Mouse (Mus musculus): ENCODE measurements around the gene Nr1i2. TPM values are rescaled to one million over a fixed set of nuclear protein-coding genes. Genes with fewer than 3 reads are reported as not detected.
"Not testable (repeated sequence)": the region's sequence is repeated elsewhere in the genome, so short reads cannot be mapped to it uniquely, and the experiment has no call there.

Gene Nr1i2
- not detected in 2 replicates for polyA plus RNA-seq (2016; fragmentation: Nextera tagmentation; extraction: Ambion mirVana)

GRCm38 (mm10) chr16:38294685-38295348 is at the start of gene Nr1i2:
TSS of gene Nr1i2 (minus strand) at chr16:38294824.
- 80% methylated on average over 7 of the region's 7 CpGs for WGBS
- H3K27ac ChIP-seq = no peak within 1 kb of the TSS
- H3K27me3 ChIP-seq = no peaks in the 10 kb centered on the region
- H3K4me1 ChIP-seq = no peaks in the 10 kb centered on the region
- H3K4me3 ChIP-seq (replicated peaks) = no peak within 1 kb of the TSS
- no peaks in the 10 kb centered on the region for H3K36me3 ChIP-seq (replicated peaks)
- no peak within 1 kb of the TSS for H3K4me2 ChIP-seq
- no peak within 1 kb of the TSS for H3K9ac ChIP-seq
- ATAC-seq (ENCODE audit: low FRiP score) = no peak
- H3K9me3 ChIP-seq = no peaks in the 10 kb centered on the region

DNA sequence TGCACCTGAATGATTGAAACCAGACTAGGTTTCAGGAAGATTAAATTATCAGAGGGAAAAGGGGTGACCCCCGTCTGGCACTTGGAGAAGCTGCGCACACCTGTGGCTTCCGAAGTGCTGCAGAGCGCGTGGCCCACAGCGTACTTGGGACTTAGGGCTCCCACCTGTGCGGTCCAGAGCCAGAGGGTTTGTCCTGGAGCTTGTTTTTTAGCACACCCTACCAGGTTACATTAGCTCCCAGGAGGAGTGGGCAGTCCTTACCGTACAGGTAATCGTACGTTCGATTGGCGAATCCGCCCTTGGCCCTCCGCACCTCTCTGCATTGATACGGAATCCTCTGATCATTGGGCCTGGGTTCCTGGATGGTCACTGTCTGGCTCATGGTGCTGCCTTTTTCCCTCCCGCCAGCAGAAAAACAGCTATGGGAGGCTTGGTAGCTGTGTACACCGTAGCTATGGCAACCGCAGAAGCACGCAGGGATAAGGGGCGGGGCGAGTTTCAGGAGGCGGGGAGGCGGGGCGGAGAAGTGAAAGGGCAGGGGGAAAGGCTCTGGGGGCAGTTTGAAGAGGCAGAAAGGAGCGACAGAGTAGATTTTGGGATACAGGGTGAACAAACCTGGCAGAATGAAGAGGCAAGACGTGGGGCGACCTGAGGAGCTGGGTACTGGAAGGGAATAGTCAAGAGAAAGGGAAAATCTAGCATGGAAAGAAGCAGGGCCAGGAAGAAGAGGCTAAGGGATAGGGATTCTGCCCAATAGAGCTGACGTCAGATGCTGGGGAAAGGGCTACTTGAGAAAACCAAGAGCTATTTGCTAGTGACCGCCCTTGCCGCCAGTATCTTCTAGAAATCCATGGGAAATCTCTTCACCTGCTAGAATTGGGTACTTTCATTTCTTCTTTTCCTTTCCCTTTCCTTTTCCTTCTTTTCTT is 47.0 kb upstream of the Nr1i2 start, which contains the start of gene Maats1:
Maats1 (minus strand) TSS at position 748 of the 929 bp plus-strand sequence.
- H3K27me3 ChIP-seq = no peaks in the 10 kb centered on the region
- H3K4me3 ChIP-seq (replicated peaks) = peak within 1 kb of the TSS; percentile 37
- WGBS = 7% methylated on average over 30 of the region's 30 CpGs
- H3K9ac ChIP-seq = peak within 1 kb of the TSS; percentile 44
- H3K9me3 ChIP-seq = no peaks in the 10 kb centered on the region
- H3K4me1 ChIP-seq = peaks cover 9% of the 10 kb centered on the region
- peak within 1 kb of the TSS; percentile 67 for H3K4me2 ChIP-seq
- H3K36me3 ChIP-seq (replicated peaks) = no peaks in the 10 kb centered on the region
- ATAC-seq (ENCODE audit: low FRiP score) = peak; percentile 93
- peak within 1 kb of the TSS; percentile 50; the same call in 1 of the 2 replicates for H3K27ac ChIP-seq

DNA sequence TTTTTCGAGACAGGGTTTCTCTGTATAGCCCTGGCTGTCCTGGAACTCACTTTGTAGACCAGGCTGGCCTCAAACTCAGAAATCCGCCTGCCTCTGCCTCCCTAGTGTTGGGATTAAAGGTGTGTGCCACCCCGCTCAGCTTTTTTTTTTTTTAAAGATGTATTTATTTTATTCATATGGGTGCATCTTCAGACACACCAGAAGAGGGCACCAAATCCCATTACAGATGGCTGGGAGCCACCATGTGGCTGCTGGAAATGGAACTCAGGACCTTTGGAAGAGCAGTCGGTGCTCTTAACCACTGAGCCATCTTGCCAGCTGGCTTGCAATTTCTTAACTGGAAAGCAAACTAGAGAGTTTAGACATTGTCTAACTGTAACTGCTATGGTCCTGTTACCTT is 43.5 kb upstream of the Nr1i2 start:
- H3K36me3 ChIP-seq (replicated peaks); ATAC-seq (ENCODE audit: low FRiP score): not testable (repeated sequence)

DNA sequence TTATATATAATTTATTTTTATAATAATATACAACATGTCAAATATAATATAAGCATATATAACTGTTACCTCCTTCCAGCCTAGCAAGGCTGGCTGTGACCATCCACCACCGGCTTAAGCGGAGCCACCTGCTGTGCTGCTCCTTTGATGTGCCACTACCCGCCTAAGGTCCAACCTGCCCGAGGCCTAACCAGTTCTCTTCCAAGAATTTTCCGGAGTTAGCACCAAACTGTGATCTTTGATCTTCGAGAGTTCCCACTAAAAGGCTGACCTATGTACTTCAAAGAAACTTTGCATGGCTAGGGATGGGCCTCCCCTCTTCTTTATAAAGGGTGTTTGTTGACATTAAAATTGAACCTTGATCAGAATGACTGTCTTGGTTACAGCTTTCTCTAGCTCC is 39.8 kb upstream of the Nr1i2 start:
- 47% methylated on average over 6 of the region's 6 CpGs for WGBS
- no peak for ATAC-seq (ENCODE audit: low FRiP score)
- Histone ChIP-seq H3K9me3 (no peaks in the 10 kb centered on the region), H3K36me3 (replicated peaks) (no peaks in the 10 kb centered on the region), H3K4me2 (no peak overlapping the region), H3K9ac (no peak overlapping the region), H3K4me1 (no peaks in the 10 kb centered on the region), H3K27ac (no peak overlapping the region), H3K27me3 (no peaks in the 10 kb centered on the region), H3K4me3 (replicated peaks) (no peak overlapping the region)

More for the DNA sequence above, 43.5 kb upstream of the Nr1i2 start:
- H3K27me3 ChIP-seq; H3K27ac ChIP-seq; H3K9ac ChIP-seq; H3K9me3 ChIP-seq; H3K4me2 ChIP-seq; H3K4me3 ChIP-seq (replicated peaks); H3K4me1 ChIP-seq: not testable (repeated sequence)
- 86% methylated on average over 4 of the region's 4 CpGs for WGBS

DNA sequence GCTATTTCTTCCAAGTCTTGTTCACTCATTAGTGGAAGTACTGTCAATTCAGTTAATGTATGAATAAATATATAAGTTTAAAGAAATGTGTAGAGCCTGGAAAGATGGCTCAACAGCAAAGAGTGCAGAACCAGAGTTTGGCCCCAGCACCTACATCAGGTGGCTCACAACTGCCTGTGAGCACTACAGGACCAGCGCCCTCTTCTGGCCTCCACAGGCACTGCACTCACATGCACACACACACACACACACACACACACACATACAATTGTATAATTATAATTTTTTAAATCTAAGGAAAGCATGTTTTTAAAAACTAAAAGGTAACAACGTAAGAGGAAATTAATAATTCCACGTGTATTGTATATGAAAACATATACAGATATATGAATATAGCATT is 34.7 kb upstream of the Nr1i2 start:
- Histone ChIP-seq H3K4me2 (no peak overlapping the region), H3K36me3 (replicated peaks) (no peaks in the 10 kb centered on the region), H3K4me3 (replicated peaks) (no peak overlapping the region), H3K4me1 (no peaks in the 10 kb centered on the region), H3K27ac (no peak overlapping the region), H3K9me3 (no peaks in the 10 kb centered on the region), H3K9ac (no peak overlapping the region), H3K27me3 (no peaks in the 10 kb centered on the region)
- ATAC-seq (ENCODE audit: low FRiP score) = no peak
- 83% methylated on average over 3 of the region's 3 CpGs for WGBS

DNA sequence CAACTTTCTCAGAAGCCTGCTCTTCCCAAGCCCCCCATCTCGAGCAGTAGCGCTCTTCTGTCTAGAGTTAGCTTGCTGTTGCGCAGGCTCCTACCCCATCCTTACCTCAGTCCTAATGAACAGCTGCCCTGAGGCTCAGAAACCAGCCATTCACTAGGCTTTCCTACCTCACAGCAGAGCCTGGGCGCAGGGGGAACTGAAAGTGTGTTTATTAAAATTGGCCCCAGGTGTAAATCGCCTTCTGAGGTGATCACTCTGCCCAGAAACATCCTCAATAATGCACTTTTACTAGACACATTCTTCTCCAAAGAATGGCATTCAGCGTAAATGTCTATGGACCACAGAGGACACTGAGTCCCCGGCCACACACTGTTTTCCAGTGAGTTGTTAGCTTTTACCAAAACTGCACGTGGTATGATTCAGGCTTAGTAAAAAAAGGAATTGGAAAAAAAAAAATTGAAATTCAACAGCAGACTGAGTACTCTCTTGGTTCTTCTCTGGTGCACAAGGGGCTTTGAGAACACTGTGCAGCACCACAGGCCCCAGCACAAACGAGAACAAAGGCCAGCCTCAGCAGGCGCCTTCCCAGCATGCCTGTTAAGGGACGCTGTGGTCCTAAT is 32.3 kb upstream of the Nr1i2 start:
- H3K4me1 ChIP-seq = no peaks in the 10 kb centered on the region
- H3K9ac ChIP-seq = no peak overlapping the region
- no peak overlapping the region for H3K4me3 ChIP-seq (replicated peaks)
- no peaks in the 10 kb centered on the region for H3K36me3 ChIP-seq (replicated peaks)
- H3K27me3 ChIP-seq = no peaks in the 10 kb centered on the region
- no peak overlapping the region for H3K4me2 ChIP-seq
- H3K9me3 ChIP-seq = no peaks in the 10 kb centered on the region
- 86% methylated on average over 11 of the region's 11 CpGs for WGBS
- ATAC-seq (ENCODE audit: low FRiP score) = no peak
- no peak overlapping the region for H3K27ac ChIP-seq

- no peak overlapping the region for H3K27ac ChIP-seq
- no peaks in the 10 kb centered on the region for H3K27me3 ChIP-seq
- no peaks in the 10 kb centered on the region; the same call in 1 of the 2 replicates for H3K4me1 ChIP-seq
- ATAC-seq (ENCODE audit: low FRiP score) = no peak
- no peaks in the 10 kb centered on the region for H3K36me3 ChIP-seq (replicated peaks)
- no peaks in the 10 kb centered on the region for H3K9me3 ChIP-seq
- no peak overlapping the region for H3K9ac ChIP-seq
- H3K4me2 ChIP-seq = no peak overlapping the region
- WGBS = 94% methylated on average over 15 of the region's 15 CpGs
- no peak overlapping the region for H3K4me3 ChIP-seq (replicated peaks)
Observed at GRCm38 (mm10) chr16:38324311-38324710, 29.7 kb upstream of the Nr1i2 start.

DNA sequence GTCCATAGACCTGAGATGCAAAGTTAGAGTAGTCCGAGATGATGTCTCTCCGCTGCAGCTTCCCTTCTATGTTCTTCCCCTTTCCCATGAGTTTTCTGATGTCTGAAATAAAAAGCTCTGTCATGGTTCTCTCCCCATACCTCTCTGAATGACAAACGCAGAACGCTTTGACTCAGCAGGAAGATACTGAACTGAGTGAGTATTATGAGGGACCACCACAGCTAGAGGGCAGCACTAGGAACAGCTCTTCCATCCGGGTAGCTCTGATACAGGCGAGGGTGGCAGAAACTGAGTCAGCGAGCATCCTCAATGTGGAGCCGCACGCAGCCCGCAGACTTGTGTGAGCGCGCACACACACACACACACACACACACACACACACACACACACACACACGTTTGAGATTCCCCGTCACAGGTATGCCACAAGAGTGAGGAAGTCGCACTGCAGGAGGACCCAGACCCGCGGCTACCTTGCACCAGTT is 26.9 kb upstream of the Nr1i2 start:
- Histone ChIP-seq H3K27ac (no peak overlapping the region), H3K27me3 (no peaks in the 10 kb centered on the region), H3K4me3 (replicated peaks) (peak overlapping the region; percentile 20; the same call in 1 of the 2 replicates), H3K9me3 (no peaks in the 10 kb centered on the region), H3K4me2 (peak overlapping the region; percentile 50), H3K9ac (0 out of 2 replicates have a peak overlapping the region, but pooled peaks have one; percentile 42), H3K36me3 (replicated peaks) (no peaks in the 10 kb centered on the region), H3K4me1 (no peaks in the 10 kb centered on the region; the same call in 1 of the 2 replicates)
- peak; percentile 77 for ATAC-seq (ENCODE audit: low FRiP score)
- WGBS = 26% methylated on average over 17 of the region's 17 CpGs

GRCm38 (mm10) chr16:38319087-38319486 is 24.5 kb upstream of the Nr1i2 start:
- Histone ChIP-seq H3K9me3 (no peaks in the 10 kb centered on the region), H3K4me3 (replicated peaks) (no peak overlapping the region), H3K4me1 (no peaks in the 10 kb centered on the region; the same call in 1 of the 2 replicates), H3K27me3 (no peaks in the 10 kb centered on the region), H3K27ac (no peak overlapping the region), H3K9ac (no peak overlapping the region), H3K4me2 (no peak overlapping the region), H3K36me3 (replicated peaks) (no peaks in the 10 kb centered on the region)
- 83% methylated on average over 4 of the region's 4 CpGs for WGBS
- no peak for ATAC-seq (ENCODE audit: low FRiP score)

DNA sequence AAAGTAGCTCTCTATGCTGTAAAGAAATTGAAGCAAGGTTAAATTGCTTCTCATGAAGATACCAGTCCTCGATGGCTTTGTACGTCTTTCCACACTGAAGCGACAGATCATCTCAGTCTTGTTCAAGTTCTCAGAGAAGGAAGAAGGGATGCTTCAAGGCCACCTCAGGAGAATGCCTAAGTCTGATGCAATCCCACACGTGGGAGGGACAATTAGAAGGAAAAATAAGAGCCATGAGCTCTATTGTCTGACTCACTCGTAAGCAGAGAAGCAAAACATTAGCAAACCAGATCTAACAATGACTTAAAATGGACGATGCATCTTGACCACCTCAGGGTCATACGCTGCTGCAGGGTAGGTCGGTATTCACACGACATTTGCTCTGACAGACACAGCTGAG is 23.9 kb upstream of the Nr1i2 start:
- WGBS = 79% methylated on average over 9 of the region's 9 CpGs
- no peak for ATAC-seq (ENCODE audit: low FRiP score)
- H3K27ac ChIP-seq = no peak overlapping the region

GRCm38 (mm10) chr16:38308195-38308594 is 13.6 kb upstream of the Nr1i2 start:
- H3K27ac ChIP-seq = no peak overlapping the region
- no peak overlapping the region for H3K4me2 ChIP-seq
- no peak overlapping the region for H3K4me3 ChIP-seq (replicated peaks)
- no peaks in the 10 kb centered on the region for H3K36me3 ChIP-seq (replicated peaks)
- H3K27me3 ChIP-seq = no peaks in the 10 kb centered on the region
- H3K4me1 ChIP-seq = peaks cover 9% of the 10 kb centered on the region; the same call in 1 of the 2 replicates
- WGBS = 79% methylated on average over 11 of the region's 11 CpGs
- no peak for ATAC-seq (ENCODE audit: low FRiP score)
- no peak overlapping the region for H3K9ac ChIP-seq
- no peaks in the 10 kb centered on the region for H3K9me3 ChIP-seq

More for the DNA sequence above, 23.9 kb upstream of the Nr1i2 start:
- H3K4me2 ChIP-seq = no peak overlapping the region
- H3K9ac ChIP-seq = no peak overlapping the region
- no peak overlapping the region for H3K4me3 ChIP-seq (replicated peaks)
- H3K4me1 ChIP-seq = no peaks in the 10 kb centered on the region; the same call in 1 of the 2 replicates
- H3K27me3 ChIP-seq = no peaks in the 10 kb centered on the region
- H3K36me3 ChIP-seq (replicated peaks) = no peaks in the 10 kb centered on the region
- H3K9me3 ChIP-seq = no peaks in the 10 kb centered on the region

DNA sequence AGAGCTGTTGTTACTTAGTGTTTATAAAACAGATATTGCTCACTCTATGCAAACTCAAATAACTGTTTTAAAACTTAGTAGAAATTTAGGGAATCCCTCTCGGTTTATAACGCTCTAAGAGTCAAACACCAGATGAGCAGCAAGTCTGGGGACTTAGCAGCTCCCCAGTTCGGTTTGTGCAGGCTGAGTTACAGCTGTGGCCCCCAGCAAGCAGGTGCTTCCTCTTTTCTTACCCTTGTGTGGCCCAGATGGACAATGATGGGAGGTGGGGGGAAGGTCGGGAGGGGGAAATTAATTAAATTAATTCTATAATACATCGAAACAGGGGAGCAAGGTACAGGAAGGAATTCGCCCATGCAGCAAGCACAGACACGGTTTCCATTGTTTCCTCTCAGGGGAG is 13.0 kb upstream of the Nr1i2 start:
- Histone ChIP-seq H3K27me3 (no peaks in the 10 kb centered on the region), H3K36me3 (replicated peaks) (no peaks in the 10 kb centered on the region), H3K27ac (no peak overlapping the region), H3K4me1 (peaks cover 9% of the 10 kb centered on the region; the same call in 1 of the 2 replicates), H3K9ac (no peak overlapping the region), H3K4me2 (no peak overlapping the region), H3K9me3 (no peaks in the 10 kb centered on the region), H3K4me3 (replicated peaks) (no peak overlapping the region)
- 46% methylated on average over 7 of the region's 7 CpGs for WGBS
- ATAC-seq (ENCODE audit: low FRiP score) = no peak
